Mouse (Mus musculus): ENCODE data around the gene Klhl10. TPM values are rescaled to one million over a fixed set of nuclear protein-coding genes. Genes with fewer than 3 reads are reported as not detected.

Klhl10 gene
- polyA plus RNA-seq, 1 experiment from 2014 or later = 0.40 TPM

DNA sequence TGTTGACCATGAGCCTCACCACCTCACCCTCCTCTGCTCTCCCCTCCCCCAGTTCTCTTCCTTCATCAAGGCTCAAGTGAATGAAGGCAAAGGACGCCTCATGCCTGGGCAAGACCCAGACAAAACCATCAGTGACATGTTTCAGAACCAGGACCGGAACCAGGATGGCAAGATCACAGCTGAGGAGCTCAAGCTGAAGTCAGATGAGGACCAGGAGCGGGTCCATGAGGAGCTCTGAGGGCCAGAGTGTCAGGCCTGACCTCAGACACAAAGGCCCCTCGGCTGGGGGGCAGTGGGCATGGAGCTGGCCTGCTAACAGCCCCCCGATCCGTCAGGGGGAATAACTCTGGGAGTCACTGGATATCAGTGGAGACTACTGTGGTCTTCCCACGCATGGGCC, 17.9 kb upstream of the Klhl10 start:
- no peaks in the 10 kb centered on the region for H3K9me3 ChIP-seq (ENCODE audit: low read length)
- no peaks in the 10 kb centered on the region for H3K27me3 ChIP-seq (ENCODE audit: insufficient read depth, low read length)
- H3K4me3 ChIP-seq (ENCODE audit: low read length) = no peak overlapping the region
- no peak for ATAC-seq (ENCODE audit: low FRiP score, low TSS enrichment)
- H3K27ac ChIP-seq (ENCODE audit: low read length) = no peak overlapping the region
- peaks cover 17% of the 10 kb centered on the region for H3K36me3 ChIP-seq (ENCODE audit: insufficient read depth, low read length)
- no peak overlapping the region for H3K9ac ChIP-seq (replicated peaks; ENCODE audit: low read length)
- H3K4me2 ChIP-seq (replicated peaks; ENCODE audit: low read depth, low read length) = no peak overlapping the region
- peaks cover 14% of the 10 kb centered on the region for H3K4me1 ChIP-seq (ENCODE audit: insufficient read depth, low read length)
- WGBS = 90% methylated on average over 7 of the region's 7 CpGs

DNA sequence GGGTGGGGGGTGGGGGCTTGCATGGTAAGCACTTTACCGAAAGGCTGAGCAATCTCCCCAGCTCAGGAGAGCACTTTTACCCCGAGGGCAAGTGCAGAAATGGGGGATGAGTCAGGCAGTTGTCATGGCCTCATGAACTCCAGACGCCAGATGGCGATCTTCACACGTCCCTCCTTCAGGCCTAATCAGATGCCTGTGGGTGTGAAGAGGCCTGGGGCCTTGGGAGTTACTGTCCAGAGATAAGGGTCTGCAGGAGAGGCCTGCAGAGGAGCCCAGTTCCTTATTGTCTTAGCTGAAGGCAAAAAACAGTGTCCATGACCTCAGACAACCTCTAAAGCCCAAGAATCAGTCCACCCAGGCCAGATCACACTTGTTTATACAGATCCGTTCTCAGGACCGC, 15.9 kb upstream of the Klhl10 start:
- H3K4me1 ChIP-seq (ENCODE audit: insufficient read depth, low read length) = peaks cover 12% of the 10 kb centered on the region
- H3K4me3 ChIP-seq (ENCODE audit: low read length) = no peak overlapping the region
- no peak for ATAC-seq (ENCODE audit: low FRiP score, low TSS enrichment)
- peaks cover 32% of the 10 kb centered on the region for H3K36me3 ChIP-seq (ENCODE audit: insufficient read depth, low read length)
- 0 out of 2 replicates have a peak overlapping the region, but pooled peaks have one; percentile 2 for H3K9ac ChIP-seq (replicated peaks; ENCODE audit: low read length)
- no peaks in the 10 kb centered on the region for H3K27me3 ChIP-seq (ENCODE audit: insufficient read depth, low read length)
- 27% methylated on average over 7 of the region's 7 CpGs for WGBS
- H3K9me3 ChIP-seq (ENCODE audit: low read length) = no peaks in the 10 kb centered on the region
- H3K4me2 ChIP-seq (replicated peaks; ENCODE audit: low read depth, low read length) = no peak overlapping the region
- no peak overlapping the region for H3K27ac ChIP-seq (ENCODE audit: low read length)

DNA sequence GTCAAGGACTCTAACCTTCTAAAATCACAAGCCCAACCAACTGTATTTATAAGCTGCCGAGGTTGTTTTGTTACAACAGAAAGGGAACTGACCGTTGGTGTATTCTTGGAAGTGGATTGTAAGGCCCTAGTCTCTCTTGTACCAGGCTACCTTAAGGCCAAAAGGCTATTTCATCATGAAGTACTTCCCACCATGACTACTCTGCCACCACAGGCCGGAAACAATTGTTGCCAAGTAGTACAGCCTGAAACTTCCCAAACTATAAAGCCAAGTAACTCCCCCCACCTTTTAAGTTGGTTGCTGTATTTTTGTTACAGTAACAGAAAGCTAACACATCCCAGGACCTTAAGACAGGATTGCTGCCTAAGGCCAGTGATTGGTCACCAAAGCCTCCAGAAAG, 14.9 kb upstream of the Klhl10 start:
- Histone ChIP-seq H3K36me3 (ENCODE audit: insufficient read depth, low read length) (peaks cover 30% of the 10 kb centered on the region), H3K4me1 (ENCODE audit: insufficient read depth, low read length) (peaks cover 2% of the 10 kb centered on the region; the same call in 1 of the 2 replicates), H3K9me3 (ENCODE audit: low read length) (no peaks in the 10 kb centered on the region), H3K4me2 (replicated peaks; ENCODE audit: low read depth, low read length) (no peak overlapping the region), H3K27ac (ENCODE audit: low read length) (no peak overlapping the region), H3K9ac (replicated peaks; ENCODE audit: low read length) (no peak overlapping the region), H3K4me3 (ENCODE audit: low read length) (no peak overlapping the region), H3K27me3 (ENCODE audit: insufficient read depth, low read length) (no peaks in the 10 kb centered on the region)
- WGBS = 82% methylated on average over 3 of the region's 3 CpGs
- no peak for ATAC-seq (ENCODE audit: low FRiP score, low TSS enrichment)

DNA sequence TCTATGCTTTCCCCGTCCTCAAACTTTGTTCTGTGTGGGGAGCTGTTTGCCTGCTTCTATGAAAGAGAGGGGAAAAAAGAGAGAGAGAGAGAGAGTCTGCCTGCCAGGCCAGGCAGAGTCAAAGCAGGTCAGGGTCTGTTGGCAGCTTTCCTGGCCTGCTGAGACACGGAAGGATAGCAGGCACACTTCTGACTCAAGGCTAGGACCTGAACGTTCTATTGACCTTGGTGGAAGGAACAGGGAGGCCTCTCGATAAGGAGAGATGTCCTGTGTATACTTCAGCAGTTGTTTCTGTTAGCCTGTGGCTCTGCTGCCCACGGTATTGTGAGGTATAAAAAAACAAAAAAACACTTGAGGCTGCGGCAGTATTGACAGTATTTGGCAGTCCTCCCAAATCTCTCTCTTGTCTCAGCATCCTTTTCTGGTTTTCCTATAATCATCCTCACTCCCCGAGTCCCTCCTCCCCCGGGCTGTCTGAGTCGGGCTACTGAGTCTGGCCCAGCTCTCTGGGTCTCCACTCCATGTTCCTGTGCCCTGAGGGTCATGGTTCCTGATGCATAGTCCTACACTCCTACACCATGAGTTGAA, 13.0 kb upstream of the Klhl10 start:
- no peak for ATAC-seq (ENCODE audit: low FRiP score, low TSS enrichment)
- no peak overlapping the region for H3K27ac ChIP-seq (ENCODE audit: low read length)
- H3K27me3 ChIP-seq (ENCODE audit: insufficient read depth, low read length) = no peaks in the 10 kb centered on the region
- H3K9me3 ChIP-seq (ENCODE audit: low read length) = no peaks in the 10 kb centered on the region
- H3K4me1 ChIP-seq (ENCODE audit: insufficient read depth, low read length) = no peaks in the 10 kb centered on the region
- WGBS = 50% methylated on average over 9 of the region's 9 CpGs
- H3K9ac ChIP-seq (replicated peaks; ENCODE audit: low read length) = no peak overlapping the region
- no peak overlapping the region for H3K4me3 ChIP-seq (ENCODE audit: low read length)
- H3K36me3 ChIP-seq (ENCODE audit: insufficient read depth, low read length) = peaks cover 22% of the 10 kb centered on the region
- no peak overlapping the region for H3K4me2 ChIP-seq (replicated peaks; ENCODE audit: low read depth, low read length)

DNA sequence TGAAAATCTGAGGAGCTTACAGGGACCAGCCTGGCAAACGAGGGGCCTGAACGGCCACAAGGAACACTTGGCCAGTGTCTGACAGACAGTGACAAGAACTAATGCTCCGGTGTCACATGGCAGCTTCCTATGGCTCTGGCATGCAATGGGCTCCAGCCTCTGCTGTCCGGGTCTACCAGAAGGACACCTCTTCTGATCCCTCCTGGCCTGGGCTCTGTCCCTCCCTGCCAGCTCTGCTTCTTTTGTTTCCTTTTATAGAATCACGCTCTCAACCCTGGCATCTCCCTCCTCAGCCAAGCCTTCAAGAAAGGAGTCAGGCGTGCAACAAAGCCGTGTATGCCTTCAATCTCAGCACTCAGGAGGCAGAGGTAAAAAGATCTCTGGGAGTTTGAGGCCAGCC, 11.7 kb upstream of the Klhl10 start:
- Histone ChIP-seq H3K36me3 (ENCODE audit: insufficient read depth, low read length) (peaks cover 15% of the 10 kb centered on the region), H3K27ac (ENCODE audit: low read length) (no peak overlapping the region), H3K9me3 (ENCODE audit: low read length) (no peaks in the 10 kb centered on the region), H3K4me2 (replicated peaks; ENCODE audit: low read depth, low read length) (no peak overlapping the region), H3K4me3 (ENCODE audit: low read length) (no peak overlapping the region), H3K27me3 (ENCODE audit: insufficient read depth, low read length) (no peaks in the 10 kb centered on the region), H3K4me1 (ENCODE audit: insufficient read depth, low read length) (no peaks in the 10 kb centered on the region), H3K9ac (replicated peaks; ENCODE audit: low read length) (no peak overlapping the region)
- ATAC-seq (ENCODE audit: low FRiP score, low TSS enrichment) = no peak
- WGBS = 81% methylated on average over 7 of the region's 7 CpGs

DNA sequence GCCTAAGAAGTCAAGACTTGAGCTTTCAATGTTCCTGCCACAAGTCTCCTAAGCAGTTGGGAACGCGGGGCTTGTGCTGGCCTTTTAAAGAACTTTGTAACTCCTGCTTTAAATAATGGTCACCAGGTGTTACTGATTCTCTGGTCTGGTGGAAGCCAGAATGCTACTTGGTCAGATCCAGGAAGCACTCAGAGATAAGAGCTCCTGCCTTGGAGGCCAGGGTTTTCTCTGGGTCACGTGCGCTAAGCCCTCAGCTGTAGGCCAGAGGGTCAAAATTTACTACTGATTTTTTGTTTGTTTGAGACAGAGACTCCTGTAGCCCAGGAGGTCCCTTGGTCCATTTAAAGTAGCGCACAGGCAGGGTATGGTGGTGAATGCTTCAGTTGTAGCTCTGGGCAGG, 9.7 kb upstream of the Klhl10 start:
- Histone ChIP-seq H3K27ac (ENCODE audit: low read length) (no peak overlapping the region), H3K4me3 (ENCODE audit: low read length) (no peak overlapping the region), H3K36me3 (ENCODE audit: insufficient read depth, low read length) (peaks cover 22% of the 10 kb centered on the region), H3K4me2 (replicated peaks; ENCODE audit: low read depth, low read length) (no peak overlapping the region), H3K27me3 (ENCODE audit: insufficient read depth, low read length) (no peaks in the 10 kb centered on the region), H3K4me1 (ENCODE audit: insufficient read depth, low read length) (no peaks in the 10 kb centered on the region), H3K9ac (replicated peaks; ENCODE audit: low read length) (no peak overlapping the region), H3K9me3 (ENCODE audit: low read length) (no peaks in the 10 kb centered on the region)
- no peak for ATAC-seq (ENCODE audit: low FRiP score, low TSS enrichment)
- WGBS = 93% methylated on average over 5 of the region's 5 CpGs

DNA sequence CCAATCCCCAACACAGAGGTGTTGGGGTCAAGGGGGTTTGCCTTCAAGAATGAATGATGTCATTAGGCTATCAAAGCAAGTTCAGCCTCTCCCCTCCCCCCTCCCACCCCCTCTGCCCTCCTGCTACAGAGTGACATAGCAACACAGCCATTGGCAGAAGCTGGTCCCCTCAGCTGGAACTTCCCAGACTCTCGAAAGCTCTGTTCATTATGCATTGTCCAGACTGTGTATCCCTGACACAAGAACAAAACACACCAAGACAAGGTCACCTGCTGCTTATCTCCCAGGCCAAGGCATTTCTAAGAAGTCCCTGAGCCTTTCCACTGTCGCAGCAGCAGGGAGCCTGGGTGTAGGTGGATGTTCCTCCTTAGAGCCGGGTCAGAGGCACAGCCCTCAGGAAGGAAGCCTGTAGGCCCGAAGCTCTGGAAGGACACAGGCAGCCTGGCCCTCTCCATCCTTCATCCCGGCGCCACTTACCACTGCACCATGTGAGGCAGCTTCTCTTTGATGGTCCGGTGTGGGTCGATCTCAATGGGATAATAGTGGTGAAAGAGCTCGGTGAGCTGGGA, 6.0 kb upstream of the Klhl10 start:
- peaks cover 16% of the 10 kb centered on the region for H3K36me3 ChIP-seq (ENCODE audit: insufficient read depth, low read length)
- H3K9me3 ChIP-seq (ENCODE audit: low read length) = no peaks in the 10 kb centered on the region
- peaks cover 21% of the 10 kb centered on the region for H3K4me1 ChIP-seq (ENCODE audit: insufficient read depth, low read length)
- H3K27me3 ChIP-seq (ENCODE audit: insufficient read depth, low read length) = no peaks in the 10 kb centered on the region
- H3K27ac ChIP-seq (ENCODE audit: low read length) = no peak overlapping the region
- no peak overlapping the region for H3K4me2 ChIP-seq (replicated peaks; ENCODE audit: low read depth, low read length)
- H3K9ac ChIP-seq (replicated peaks; ENCODE audit: low read length) = no peak overlapping the region
- no peak for ATAC-seq (ENCODE audit: low FRiP score, low TSS enrichment)
- WGBS = 75% methylated on average over 9 of the region's 9 CpGs
- H3K4me3 ChIP-seq (ENCODE audit: low read length) = no peak overlapping the region

DNA sequence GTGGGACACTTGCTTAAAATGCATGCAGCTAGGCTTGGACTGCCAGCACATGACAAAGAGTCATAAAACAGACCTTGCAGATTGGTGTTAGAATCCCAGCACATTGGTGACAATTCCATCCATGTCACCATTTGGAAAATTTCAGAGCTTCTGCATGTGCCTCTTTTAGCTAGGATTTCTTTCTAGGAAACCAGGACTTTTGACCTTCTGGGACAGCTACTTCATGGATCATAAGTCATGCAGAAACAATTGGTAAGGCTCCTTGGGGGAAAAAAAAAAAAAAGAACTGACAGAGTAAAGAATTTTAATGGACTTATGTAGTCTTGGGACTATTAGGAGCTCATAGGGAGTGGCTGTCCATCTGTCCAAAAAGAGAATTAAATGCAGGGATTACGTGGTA, 3.8 kb upstream of the Klhl10 start:
- 38% methylated on average over 1 of the region's 1 CpGs for WGBS

DNA sequence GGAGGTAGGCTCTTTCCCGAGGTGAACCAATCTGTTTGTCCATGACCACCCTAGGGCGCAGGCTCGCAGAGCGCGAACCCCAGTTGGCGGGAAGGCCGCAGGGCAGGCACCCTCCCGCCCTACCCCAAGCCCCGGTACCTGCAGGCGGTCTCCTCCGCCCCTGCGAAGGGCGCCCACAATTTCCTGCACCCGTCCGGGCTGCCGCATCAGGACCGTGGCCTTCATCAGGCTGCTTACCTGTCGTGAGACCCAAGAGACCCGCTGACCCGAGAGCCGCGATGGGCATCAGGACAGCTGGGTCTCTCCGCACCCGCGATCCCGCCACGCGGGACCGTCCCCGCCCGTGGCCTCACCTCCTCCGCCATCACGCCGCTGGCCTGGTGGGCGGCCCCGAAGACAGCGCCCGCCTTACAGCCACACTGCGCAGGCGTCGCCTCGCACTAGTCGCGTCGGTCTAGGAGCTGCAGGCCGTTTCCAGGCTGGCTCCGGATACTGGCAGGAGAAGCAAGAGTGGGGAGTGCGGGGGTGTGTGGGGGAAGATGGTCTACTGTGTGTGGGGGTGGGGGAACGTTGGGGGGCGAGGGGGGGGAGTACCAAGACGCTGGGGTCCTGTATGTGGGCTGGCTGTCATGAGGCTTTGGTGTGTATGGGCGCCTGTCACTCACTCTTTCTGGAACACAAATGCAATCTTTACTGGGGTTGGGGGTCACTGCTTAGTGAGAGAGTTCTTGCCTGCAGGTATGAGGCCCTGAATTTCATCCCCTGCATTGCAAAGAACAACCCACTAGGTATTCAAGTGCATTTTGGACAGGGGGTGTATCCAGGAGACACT, 810 bp upstream of the Klhl10 start:
- peak overlapping the region; percentile 86 for H3K4me3 ChIP-seq (ENCODE audit: low read length)
- H3K36me3 ChIP-seq (ENCODE audit: insufficient read depth, low read length) = peaks cover 10% of the 10 kb centered on the region; the same call in 1 of the 2 replicates
- H3K27me3 ChIP-seq (ENCODE audit: insufficient read depth, low read length) = no peaks in the 10 kb centered on the region
- peaks cover 21% of the 10 kb centered on the region for H3K4me1 ChIP-seq (ENCODE audit: insufficient read depth, low read length)
- H3K27ac ChIP-seq (ENCODE audit: low read length) = peak overlapping the region; percentile 43; the same call in 1 of the 2 replicates
- H3K9me3 ChIP-seq (ENCODE audit: low read length) = no peaks in the 10 kb centered on the region
- WGBS = 1% methylated on average over 52 of the region's 52 CpGs
- H3K4me2 ChIP-seq (replicated peaks; ENCODE audit: low read depth, low read length) = peak overlapping the region; percentile 68
- ATAC-seq (ENCODE audit: low FRiP score, low TSS enrichment) = peak; percentile 98
- peak overlapping the region; percentile 97 for H3K9ac ChIP-seq (replicated peaks; ENCODE audit: low read length)

More for the DNA sequence above, 3.8 kb upstream of the Klhl10 start:
- no peak overlapping the region for H3K4me2 ChIP-seq (replicated peaks; ENCODE audit: low read depth, low read length)
- H3K4me1 ChIP-seq (ENCODE audit: insufficient read depth, low read length) = peaks cover 21% of the 10 kb centered on the region
- H3K36me3 ChIP-seq (ENCODE audit: insufficient read depth, low read length) = peaks cover 15% of the 10 kb centered on the region; the same call in 1 of the 2 replicates
- no peaks in the 10 kb centered on the region for H3K9me3 ChIP-seq (ENCODE audit: low read length)
- no peak overlapping the region for H3K4me3 ChIP-seq (ENCODE audit: low read length)
- no peak overlapping the region for H3K9ac ChIP-seq (replicated peaks; ENCODE audit: low read length)
- no peaks in the 10 kb centered on the region for H3K27me3 ChIP-seq (ENCODE audit: insufficient read depth, low read length)
- no peak for ATAC-seq (ENCODE audit: low FRiP score, low TSS enrichment)
- no peak overlapping the region for H3K27ac ChIP-seq (ENCODE audit: low read length)

DNA sequence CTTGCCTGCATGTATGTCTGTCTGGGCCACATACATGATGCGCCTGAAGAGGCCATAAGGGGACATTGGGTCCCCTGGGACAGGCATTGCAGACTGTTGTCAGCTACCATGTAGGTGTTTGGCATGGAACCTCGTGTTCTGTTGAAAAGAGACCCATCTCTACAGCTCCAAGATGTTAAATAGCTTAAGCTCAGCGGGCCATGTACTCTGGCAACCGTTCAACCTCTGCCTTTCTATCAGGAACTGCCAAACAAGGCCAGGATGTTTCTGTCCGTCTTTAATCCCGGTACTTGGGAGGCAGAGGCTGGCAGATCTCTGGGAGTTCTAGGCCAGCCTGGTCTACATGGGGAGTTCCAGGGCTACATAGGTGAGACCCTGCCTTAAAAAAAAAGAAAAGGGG, 908 bp downstream of the Klhl10 start:
- no peaks in the 10 kb centered on the region for H3K27me3 ChIP-seq (ENCODE audit: insufficient read depth, low read length)
- no peak for ATAC-seq (ENCODE audit: low FRiP score, low TSS enrichment)
- 0 out of 2 replicates have a peak, but pooled peaks cover 4% of the 10 kb centered on the region for H3K36me3 ChIP-seq (ENCODE audit: insufficient read depth, low read length)
- H3K4me2 ChIP-seq (replicated peaks; ENCODE audit: low read depth, low read length) = no peak overlapping the region
- no peaks in the 10 kb centered on the region for H3K9me3 ChIP-seq (ENCODE audit: low read length)
- 78% methylated on average over 6 of the region's 6 CpGs for WGBS
- H3K4me3 ChIP-seq (ENCODE audit: low read length) = no peak overlapping the region
- H3K4me1 ChIP-seq (ENCODE audit: insufficient read depth, low read length) = peaks cover 21% of the 10 kb centered on the region
- no peak overlapping the region for H3K27ac ChIP-seq (ENCODE audit: low read length)
- no peak overlapping the region for H3K9ac ChIP-seq (replicated peaks; ENCODE audit: low read length)

Measured in kidney, embryonic 16.5 days (tissue).